Mouse (Mus musculus): ENCODE data around the gene Myo9b.

GRCm38 (mm10) chr8:71291351-71291750 is 18.8 kb downstream of the Myo9b start:
- TF ChIP-seq CTCF (IDR thresholded peaks at IDR 0.05; ENCODE audit: low read depth, low read length) (no peak), POLR2A (IDR thresholded peaks at IDR 0.05; ENCODE audit: borderline replicate concordance, low read depth, low read length) (no peak)

Measured in bone marrow macrophage, adult 2 months (primary cell).